Mouse (Mus musculus): ENCODE measurements around the gene Zfp740.

- TF ChIP-seq CTCF (IDR thresholded peaks at IDR 0.05; ENCODE audit: control insufficient read depth, insufficient read depth, insufficient read length) (no peak), MAX (IDR thresholded peaks at IDR 0.05) (no peak)
Observed at GRCm38 (mm10) chr15:102156836-102157235, 46.2 kb upstream of the Zfp740 start.

Measured in C2C12 (cell line).